Mouse (Mus musculus) ES-E14 (cell line): Measurements from ENCODE around the gene Iglon5. TPM values are rescaled to one million over a fixed set of nuclear protein-coding genes. Genes with fewer than 3 reads are reported as not detected.
A peak's percentile ranks its signal among the peaks of the same experiment; 100 is the strongest.

Source experiments
- DNase-seq: peaks from one replicate; pipeline ENCODE4 v3.0.0-alpha.2; 2013; ENCODE audit warnings: low read depth, low spot score
- H3K27ac ChIP-seq: 2 replicates; pipeline ENCODE4 v1.5.1; 2012; ENCODE audit warnings: low read depth, mild to moderate bottlenecking, low read length, moderate library complexity, mixed read lengths; ENCODE audit not compliant: poor library complexity, insufficient read depth, severe bottlenecking
- H3K36me3 ChIP-seq: 2 replicates; pipeline ENCODE4 v1.6.1; 2012; ENCODE audit warnings: mild to moderate bottlenecking, low read length, moderate library complexity, mixed read lengths; ENCODE audit not compliant: control insufficient read depth, poor library complexity, insufficient read depth, severe bottlenecking
- H3K4me1 ChIP-seq, 2 experiments: fragments of 150-350 bp in 1 of 2; sonication (generic) in 1 of 2; 2 replicates each; pipeline ENCODE4 v1.6.1; 2012; ENCODE audit warnings: low read length in 2 of 2, mild to moderate bottlenecking in 1 of 2, mixed read lengths in 1 of 2; ENCODE audit not compliant: control insufficient read depth in 2 of 2, insufficient read depth in 2 of 2, poor library complexity in 1 of 2
- H3K4me3 ChIP-seq, 2 experiments: fragments of 150-350 bp in 1 of 2; sonication (generic) in 1 of 2; 2 replicates each; pipeline ENCODE4 v1.5.1; 2012; ENCODE audit warnings: low read length in 2 of 2, low read depth in 1 of 2, mild to moderate bottlenecking in 1 of 2, mixed read lengths in 1 of 2; ENCODE audit not compliant: insufficient read depth in 1 of 2, poor library complexity in 1 of 2, severe bottlenecking in 1 of 2
- H3K9ac ChIP-seq: 2 replicates; pipeline ENCODE4 v1.6.1; 2012; ENCODE audit warnings: low read depth, mild to moderate bottlenecking, low read length, mixed read lengths; ENCODE audit not compliant: poor library complexity, insufficient read depth, severe bottlenecking
- H3K9me3 ChIP-seq: fragments of 150-350 bp; sonication (generic); 2 replicates; pipeline ENCODE4 v1.6.1; 2012; ENCODE audit warnings: low read depth, mild to moderate bottlenecking, low read length; ENCODE audit not compliant: control insufficient read depth, insufficient read depth
- CHD2 ChIP-seq: IDR thresholded peaks from 2 replicates; pipeline ENCODE4 v1.6.1; 2014; ENCODE audit warnings: mild to moderate bottlenecking, low read depth, low read length, inconsistent platforms
- HCFC1 ChIP-seq: IDR thresholded peaks from 2 replicates; pipeline ENCODE4 v1.6.1; 2012; ENCODE audit warnings: low read length, inconsistent platforms, borderline replicate concordance; ENCODE audit not compliant: insufficient read depth
- MAFK ChIP-seq: IDR thresholded peaks from 2 replicates; pipeline ENCODE4 v1.6.1; 2014; ENCODE audit warnings: mild to moderate bottlenecking, low read depth, low read length, inconsistent platforms; ENCODE audit not compliant: insufficient read depth
- ZC3H11A ChIP-seq: IDR thresholded peaks from 2 replicates; pipeline ENCODE4 v1.6.1; 2012; ENCODE audit warnings: low read depth, mild to moderate bottlenecking, inconsistent platforms, low read length, borderline replicate concordance
- ZNF384 ChIP-seq: IDR thresholded peaks from 2 replicates; pipeline ENCODE4 v1.6.1; 2012; ENCODE audit warnings: low read depth, low read length, inconsistent platforms
- in situ Hi-C, 2 experiments: fragments of 600-800 bp; cut with MboI; formaldehyde crosslinking; loops; one replicate each; pipeline ENCODE4 v1.15.1; 2025; ENCODE audit warnings: low sequenced_read_pairs in 2 of 2, inconsistent platforms in 1 of 2; ENCODE audit not compliant: unreplicated experiment in 2 of 2
- total RNA-seq: library from RNA; depleted of rRNA; stranded (reverse); fragments of 300-350 nt; gene quantifications from 2 replicates; pipeline ENCODE4 v1.2.3, GENCODE M21; 2012; rRNA removed

Gene Iglon5
- total RNA-seq, 1 experiment = 1.7 TPM

- H3K4me3 ChIP-seq = no peak overlapping the region
- DNase-seq = no peak
- no peaks in the 10 kb centered on the region for H3K36me3 ChIP-seq
- no peak overlapping the region for H3K27ac ChIP-seq
- peaks cover 6 to 12% of the 10 kb centered on the region in 2 experiments; a peak in 3 of 4 replicates for H3K4me1 ChIP-seq
- TF ChIP-seq MAFK (no peak), ZNF384 (no peak), CHD2 (no peak), ZC3H11A (no peak), HCFC1 (no peak)
- H3K9me3 ChIP-seq = no peaks in the 10 kb centered on the region
- in situ Hi-C loops = no loop called here
- H3K9ac ChIP-seq = no peak overlapping the region
Measured at GRCm38 (mm10) chr7:43429500-43429899, 60.4 kb downstream of the Iglon5 start.

- Histone ChIP-seq H3K9me3 (no peaks in the 10 kb centered on the region), H3K4me1 (peaks cover 2 to 6% of the 10 kb centered on the region in 2 experiments; a peak in 3 of 4 replicates), H3K9ac (no peak within 1 kb of the TSS), H3K27ac (no peak within 1 kb of the TSS), H3K4me3 (no peak within 1 kb of the TSS), H3K36me3 (no peaks in the 10 kb centered on the region)
- in situ Hi-C loops = no loop called here
- no peak for DNase-seq
- TF ChIP-seq MAFK (no peak), CHD2 (no peak), ZNF384 (no peak), ZC3H11A (no peak), HCFC1 (no peak)
Measured at GRCm38 (mm10) chr7:43427406-43427805, 62.5 kb downstream of the Iglon5 start, which contains the start of gene Lim2. Lim2 (plus strand) TSS chr7:43427670.

- H3K4me3 ChIP-seq = no peak overlapping the region
- no peak for TF ChIP-seq MAFK
- TF ChIP-seq ZNF384 = no peak
- no peak for TF ChIP-seq ZC3H11A
- TF ChIP-seq CHD2 = no peak
- TF ChIP-seq HCFC1 = no peak
- H3K9me3 ChIP-seq = no peaks in the 10 kb centered on the region
- peaks cover 2 to 3% of the 10 kb centered on the region in 2 experiments; a peak in 2 of 4 replicates for H3K4me1 ChIP-seq
- no peak for DNase-seq
- H3K27ac ChIP-seq = no peak overlapping the region
- H3K36me3 ChIP-seq = no peaks in the 10 kb centered on the region
- no peak overlapping the region for H3K9ac ChIP-seq
- in situ Hi-C loops = no loop called here
Measured at GRCm38 (mm10) chr7:43423991-43424625, 65.8 kb downstream of the Iglon5 start.

GRCm38 (mm10) chr7:43422995-43423617, 66.8 kb downstream of the Iglon5 start:
- Histone ChIP-seq H3K36me3 (no peaks in the 10 kb centered on the region), H3K4me1 (0 out of 4 replicates have a peak, but pooled peaks cover 0 to 2% of the 10 kb centered on the region in 2 experiments), H3K27ac (no peak overlapping the region), H3K9ac (no peak overlapping the region), H3K4me3 (no peak overlapping the region), H3K9me3 (no peaks in the 10 kb centered on the region)
- peak; percentile 79 for DNase-seq
- in situ Hi-C loops = no loop called here
- TF ChIP-seq HCFC1 (no peak), ZC3H11A (no peak), MAFK (no peak), CHD2 (no peak), ZNF384 (no peak)

Other genes starting within 250 kb of the Iglon5 start
- 12.9 and 13.6 TPM in 2 replicates for gene Zfp715, start 176.8 kb downstream of the Iglon5 start, total RNA-seq
- gene Siglecf, start 138.7 kb downstream of the Iglon5 start, total RNA-seq = 0.49 and 1.1 TPM in 2 replicates
- 1.6 and 1.9 TPM in 2 replicates for gene Siglecg, start 81.9 kb downstream of the Iglon5 start, total RNA-seq
- gene Lim2, start 62.4 kb downstream of the Iglon5 start, total RNA-seq = 0.79 and 1.1 TPM in 2 replicates
- 0.37 and 0.62 TPM in 2 replicates for gene Nkg7, start 53.0 kb downstream of the Iglon5 start, total RNA-seq
- not detected in 2 replicates for gene Cldnd2, start 49.3 kb downstream of the Iglon5 start, total RNA-seq
- gene Etfb, start 46.0 kb downstream of the Iglon5 start, total RNA-seq = 126 and 134 TPM in 2 replicates
- gene Gm45233, start 45.9 kb downstream of the Iglon5 start, total RNA-seq = not detected in 2 replicates
- gene Vsig10l, start 26.9 kb downstream of the Iglon5 start, total RNA-seq = 2.9 and 3.6 TPM in 2 replicates
- not detected in 2 replicates for gene 4931406B18Rik, start 15.9 kb upstream of the Iglon5 start, total RNA-seq
- 0.04 and 0.16 TPM in 2 replicates for gene Cd33, start 54.4 kb upstream of the Iglon5 start, total RNA-seq
- gene Zfp658, start 72.2 kb upstream of the Iglon5 start, total RNA-seq = 1.9 and 2.1 TPM in 2 replicates
- 9.2 and 9.9 TPM in 2 replicates for gene Zfp719, start 89.5 kb upstream of the Iglon5 start, total RNA-seq
- 13.0 and 17.7 TPM in 2 replicates for gene Zfp819, start 117.1 kb upstream of the Iglon5 start, total RNA-seq
- 0.11 TPM in 1 of 2 replicates, not detected in the other for gene Ceacam18, start 144.6 kb upstream of the Iglon5 start, total RNA-seq
- not detected in 2 replicates for gene Siglece, start 170.1 kb upstream of the Iglon5 start, total RNA-seq
- gene Ctu1, start 181.9 kb upstream of the Iglon5 start, total RNA-seq = 9.6 and 10.0 TPM in 2 replicates
- 0.18 TPM in 1 of 2 replicates, not detected in the other for gene Klk14, start 200.3 kb upstream of the Iglon5 start, total RNA-seq
- gene Klk13, start 222.5 kb upstream of the Iglon5 start, total RNA-seq = 0.36 and 1.5 TPM in 2 replicates